Mouse (Mus musculus): Measurements from ENCODE around the gene Zbtb25. TPM values are rescaled to one million over a fixed set of nuclear protein-coding genes. Genes with fewer than 3 reads are reported as not detected.

Gene Zbtb25
- 10 to 100 TPM in 15 of 26 experiments, 1 to 10 TPM in 11; 1.7 to 19.1 (median 11.6) TPM for total RNA-seq (2018; cell fraction: chromatin; rRNA removed)
- 1 to 10 TPM; 1.3 to 6.5 (median 5.1) TPM for total RNA-seq (2018; cell fraction: cytosol; rRNA removed)
- 10 to 100 TPM in 9 of 26 experiments, 1 to 10 TPM in 17; 2.3 to 17.0 (median 8.8) TPM for total RNA-seq (2018; cell fraction: nucleus; rRNA removed)
- polyA plus RNA-seq (2018): 5.3 to 6.8 TPM (median 5.6 TPM) in 3 replicates

DNA sequence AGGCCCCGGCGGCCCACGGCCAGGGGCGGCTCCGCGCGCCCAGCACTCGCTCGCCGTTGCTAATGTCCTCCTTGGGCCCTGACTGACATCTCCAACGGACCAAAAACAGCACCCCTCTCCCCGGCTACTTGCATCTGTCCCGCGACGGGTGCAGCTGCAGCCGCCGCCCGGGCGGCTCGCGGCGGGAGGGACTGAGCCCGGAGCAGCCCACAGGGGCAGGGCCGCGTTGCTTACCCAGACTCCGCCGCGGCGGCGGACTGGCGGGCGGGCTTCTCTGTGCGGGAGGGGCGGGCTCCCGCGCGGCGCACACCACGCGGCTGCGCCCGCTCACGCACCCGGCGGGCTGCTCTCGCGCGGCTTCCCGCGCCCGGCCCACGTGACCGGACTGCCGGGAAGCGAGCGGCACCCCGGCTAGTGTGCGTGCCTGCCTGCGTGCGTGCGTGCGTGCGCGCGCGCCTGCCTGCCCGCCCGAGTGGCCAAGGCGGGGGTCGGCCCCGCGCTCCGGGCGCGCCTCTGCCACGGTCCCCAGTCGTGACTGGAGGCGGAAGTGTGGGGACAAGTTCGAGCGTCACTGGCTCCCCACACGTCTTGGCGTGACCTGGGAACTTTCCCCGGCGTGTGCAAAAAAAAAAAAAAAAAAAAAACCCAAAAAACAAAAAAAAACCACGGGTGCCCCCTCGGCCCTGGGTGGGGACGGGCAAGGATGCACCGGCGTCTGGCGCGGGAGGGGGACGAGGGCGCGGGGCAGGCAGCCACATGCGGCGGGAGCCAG is at the start of gene Zbtb25:
TSS of gene Zbtb25 (minus strand) at position 397 of the 772 bp plus-strand sequence.
- WGBS (ENCODE audit: missing documents): under 1% methylated on average over 59 of the region's 96 CpGs
- H3K36me3 ChIP-seq (ENCODE audit: inconsistent target): no peaks in the 10 kb centered on the region
- H3K27ac ChIP-seq: peak within 1 kb of the TSS; percentile 52
- H3K79me2 ChIP-seq (ENCODE audit: inconsistent target): peaks cover 76% of the 10 kb centered on the region
- peak within 1 kb of the TSS; percentile 51 for H3K4me3 ChIP-seq (ENCODE audit: inconsistent target)

DNA sequence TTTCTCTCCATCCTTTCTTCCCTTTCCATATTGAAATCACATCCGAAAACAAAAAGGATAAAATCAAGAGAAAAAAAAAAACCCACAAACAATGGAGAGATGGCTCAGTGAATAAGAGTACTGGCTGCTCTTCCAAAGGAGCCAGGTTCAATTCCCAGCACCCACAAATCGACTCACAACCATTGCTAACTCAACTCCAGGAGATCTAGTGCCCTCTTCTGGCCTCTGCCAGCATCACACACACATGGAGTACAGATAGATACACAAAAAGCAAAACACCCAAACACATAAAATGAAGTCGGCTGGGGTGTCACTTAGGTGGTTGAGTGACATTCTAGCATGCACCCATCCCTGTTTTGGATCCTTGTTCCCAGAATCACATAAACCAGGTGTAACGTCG is 48.9 kb upstream of the Zbtb25 start:
- 93% methylated on average over 5 of the region's 5 CpGs for WGBS (ENCODE audit: missing documents)
- H3K79me2 ChIP-seq (ENCODE audit: inconsistent target): no peaks in the 10 kb centered on the region
- no peak overlapping the region for H3K27ac ChIP-seq
- H3K36me3 ChIP-seq (ENCODE audit: inconsistent target): no peaks in the 10 kb centered on the region
- no peak overlapping the region for H3K4me3 ChIP-seq (ENCODE audit: inconsistent target)

DNA sequence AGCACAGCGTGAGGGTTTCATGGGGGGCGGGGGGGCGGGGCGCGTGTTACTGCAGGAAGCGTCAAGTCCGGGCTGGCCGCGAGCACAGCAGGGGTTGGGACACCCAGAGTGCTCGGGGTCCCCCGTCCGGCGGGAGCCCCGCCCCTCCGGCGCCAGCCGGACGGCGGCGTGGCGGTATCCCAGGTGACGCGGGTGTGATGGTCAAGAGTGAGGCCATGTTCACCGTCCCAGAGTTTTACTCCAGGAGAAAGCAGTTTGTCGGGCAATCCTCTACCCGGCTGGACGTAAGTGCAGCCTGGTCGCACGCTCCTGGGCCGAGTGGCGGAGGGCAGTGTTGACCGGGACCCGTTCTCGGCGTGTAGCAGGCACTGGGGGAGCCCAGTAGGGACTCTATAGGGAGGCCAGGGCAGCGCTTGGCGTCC is 48.0 kb upstream of the Zbtb25 start, which contains the start of gene Ppp1r36:
TSS of gene Ppp1r36 (plus strand) at position 106 of the 422 bp plus-strand sequence.
- 21% methylated on average over 36 of the region's 37 CpGs for WGBS (ENCODE audit: missing documents)
- no peaks in the 10 kb centered on the region for H3K36me3 ChIP-seq (ENCODE audit: inconsistent target)

DNA sequence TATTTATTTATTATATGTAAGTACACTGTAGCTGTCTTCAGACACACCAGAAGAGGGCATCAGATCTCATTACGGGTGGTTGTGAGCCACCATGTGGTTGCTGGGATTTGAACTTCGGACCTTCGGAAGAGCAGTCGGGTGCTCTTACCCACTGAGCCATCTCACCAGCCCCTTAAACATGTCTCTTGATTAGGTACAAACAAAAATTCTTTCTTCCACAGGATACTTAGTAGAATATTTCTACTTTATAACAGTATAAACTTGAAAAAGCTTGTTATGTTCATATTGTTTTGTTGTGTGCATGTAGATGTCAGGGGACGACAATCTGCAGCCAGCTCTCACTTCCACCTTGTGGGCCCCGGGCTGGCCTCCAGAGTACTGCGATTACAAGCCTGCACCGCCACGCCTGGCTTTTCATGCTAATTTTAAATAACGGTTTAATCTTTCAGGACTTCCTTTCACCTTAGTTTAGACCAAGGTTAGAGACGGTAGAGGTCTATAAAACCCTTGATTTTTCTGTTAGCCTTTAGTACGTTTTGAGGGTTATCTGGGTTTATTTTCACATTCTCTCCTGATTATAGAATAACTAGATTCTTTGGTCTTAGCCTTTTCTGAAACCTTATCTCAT is 46.1 kb upstream of the Zbtb25 start:
- Histone ChIP-seq H3K27ac (no peak overlapping the region), H3K79me2 (ENCODE audit: inconsistent target) (no peaks in the 10 kb centered on the region), H3K4me3 (ENCODE audit: inconsistent target) (no peak overlapping the region), H3K36me3 (ENCODE audit: inconsistent target) (no peaks in the 10 kb centered on the region)
- 42% methylated on average over 8 of the region's 12 CpGs for WGBS (ENCODE audit: missing documents)

More for the DNA sequence above, 48.0 kb upstream of the Zbtb25 start, which contains the start of gene Ppp1r36:
- H3K27ac ChIP-seq: no peak within 1 kb of the TSS
- no peak within 1 kb of the TSS for H3K4me3 ChIP-seq (ENCODE audit: inconsistent target)
- no peaks in the 10 kb centered on the region for H3K79me2 ChIP-seq (ENCODE audit: inconsistent target)

DNA sequence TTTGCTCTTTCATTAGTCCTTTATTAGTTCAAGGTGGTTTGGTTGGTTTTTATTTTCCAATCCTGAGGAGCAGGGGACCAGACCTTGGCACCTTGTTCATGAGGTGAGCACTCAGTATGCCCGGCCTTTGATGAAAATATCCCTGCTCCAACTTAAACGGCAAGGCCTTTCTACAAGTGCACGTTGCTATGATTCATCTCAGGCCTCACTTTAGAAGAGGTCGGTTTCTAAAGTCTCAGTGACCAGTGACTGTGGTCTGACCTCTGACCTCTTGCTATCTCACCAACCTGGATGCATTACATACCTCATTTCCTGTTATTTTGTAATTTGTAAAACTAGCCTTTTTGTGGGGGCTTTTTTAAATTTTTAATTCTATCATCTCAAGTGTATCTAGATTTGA is 39.8 kb upstream of the Zbtb25 start:
- H3K4me3 ChIP-seq (ENCODE audit: inconsistent target): no peak overlapping the region
- no peaks in the 10 kb centered on the region for H3K36me3 ChIP-seq (ENCODE audit: inconsistent target)
- no peaks in the 10 kb centered on the region for H3K79me2 ChIP-seq (ENCODE audit: inconsistent target)
- WGBS (ENCODE audit: missing documents): 88% methylated on average over 4 of the region's 4 CpGs
- H3K27ac ChIP-seq: no peak overlapping the region

DNA sequence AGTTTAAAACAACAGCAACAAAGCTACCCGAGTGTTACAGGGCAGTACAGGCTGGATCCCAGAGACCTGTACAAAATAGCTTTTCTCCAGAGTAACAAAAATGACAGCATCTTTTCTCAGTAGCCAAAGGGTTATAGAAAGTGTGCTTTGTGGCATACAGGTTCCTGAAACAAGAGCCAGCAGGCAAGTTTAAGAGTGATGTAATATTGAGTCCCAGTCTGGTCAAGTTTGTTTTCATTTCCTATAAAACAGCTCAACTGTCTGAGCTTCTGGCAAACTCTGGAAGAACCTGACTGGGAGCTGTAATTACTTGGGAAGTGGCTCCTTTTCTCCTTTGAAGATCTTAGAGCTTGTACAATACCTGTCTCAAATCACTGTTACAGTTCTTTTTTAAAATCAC is 37.8 kb upstream of the Zbtb25 start:
- WGBS (ENCODE audit: missing documents): 73% methylated on average over 1 of the region's 1 CpGs
- no peak overlapping the region for H3K4me3 ChIP-seq (ENCODE audit: inconsistent target)

DNA sequence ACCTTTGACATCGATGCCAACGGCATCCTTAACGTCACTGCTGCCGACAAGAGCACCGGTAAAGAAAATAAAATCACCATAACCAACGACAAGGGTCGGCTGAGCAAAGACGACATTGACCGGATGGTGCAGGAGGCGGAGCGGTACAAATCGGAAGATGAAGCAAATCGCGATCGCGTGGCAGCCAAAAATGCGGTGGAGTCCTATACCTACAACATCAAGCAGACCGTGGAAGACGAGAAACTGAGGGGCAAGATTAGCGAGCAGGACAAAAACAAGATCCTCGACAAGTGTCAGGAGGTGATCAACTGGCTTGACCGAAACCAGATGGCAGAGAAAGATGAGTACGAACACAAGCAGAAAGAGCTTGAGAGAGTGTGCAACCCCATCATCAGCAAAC is 36.6 kb upstream of the Zbtb25 start:
- 10% methylated on average over 23 of the region's 23 CpGs for WGBS (ENCODE audit: missing documents)
- H3K4me3 ChIP-seq (ENCODE audit: inconsistent target): peak overlapping the region; percentile 8; the same call in 1 of the 2 replicates

More for the DNA sequence above, 37.8 kb upstream of the Zbtb25 start:
- Histone ChIP-seq H3K36me3 (ENCODE audit: inconsistent target) (no peaks in the 10 kb centered on the region), H3K79me2 (ENCODE audit: inconsistent target) (no peaks in the 10 kb centered on the region), H3K27ac (no peak overlapping the region)

DNA sequence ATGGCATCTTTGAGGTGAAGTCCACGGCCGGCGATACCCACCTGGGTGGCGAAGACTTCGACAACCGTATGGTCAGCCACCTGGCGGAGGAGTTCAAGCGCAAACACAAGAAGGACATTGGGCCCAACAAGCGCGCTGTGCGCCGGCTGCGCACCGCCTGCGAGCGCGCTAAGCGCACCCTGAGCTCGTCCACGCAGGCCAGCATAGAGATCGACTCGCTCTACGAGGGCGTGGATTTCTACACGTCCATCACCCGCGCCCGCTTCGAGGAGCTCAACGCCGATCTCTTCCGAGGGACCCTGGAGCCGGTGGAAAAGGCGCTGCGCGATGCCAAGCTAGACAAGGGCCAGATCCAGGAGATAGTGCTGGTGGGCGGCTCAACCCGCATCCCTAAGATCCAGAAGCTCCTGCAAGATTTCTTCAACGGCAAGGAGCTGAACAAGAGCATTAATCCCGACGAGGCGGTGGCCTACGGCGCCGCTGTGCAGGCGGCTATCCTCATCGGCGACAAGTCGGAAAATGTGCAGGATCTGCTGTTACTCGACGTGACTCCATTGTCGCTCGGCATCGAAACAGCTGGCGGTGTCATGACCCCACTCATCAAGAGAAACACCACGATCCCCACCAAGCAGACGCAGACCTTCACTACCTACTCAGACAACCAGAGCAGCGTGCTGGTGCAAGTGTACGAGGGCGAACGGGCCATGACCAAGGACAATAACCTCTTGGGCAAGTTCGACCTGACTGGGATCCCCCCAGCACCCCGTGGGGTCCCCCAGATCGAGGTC is 36.0 kb upstream of the Zbtb25 start:
- H3K4me3 ChIP-seq (ENCODE audit: inconsistent target): peak overlapping the region; percentile 8; the same call in 1 of the 2 replicates
- H3K27ac ChIP-seq: no peak overlapping the region
- 18% methylated on average over 64 of the region's 64 CpGs for WGBS (ENCODE audit: missing documents)
- H3K36me3 ChIP-seq (ENCODE audit: inconsistent target): no peaks in the 10 kb centered on the region
- no peaks in the 10 kb centered on the region for H3K79me2 ChIP-seq (ENCODE audit: inconsistent target)

More for the DNA sequence above, 36.6 kb upstream of the Zbtb25 start:
- no peaks in the 10 kb centered on the region for H3K79me2 ChIP-seq (ENCODE audit: inconsistent target)
- H3K36me3 ChIP-seq (ENCODE audit: inconsistent target): no peaks in the 10 kb centered on the region
- H3K27ac ChIP-seq: no peak overlapping the region

DNA sequence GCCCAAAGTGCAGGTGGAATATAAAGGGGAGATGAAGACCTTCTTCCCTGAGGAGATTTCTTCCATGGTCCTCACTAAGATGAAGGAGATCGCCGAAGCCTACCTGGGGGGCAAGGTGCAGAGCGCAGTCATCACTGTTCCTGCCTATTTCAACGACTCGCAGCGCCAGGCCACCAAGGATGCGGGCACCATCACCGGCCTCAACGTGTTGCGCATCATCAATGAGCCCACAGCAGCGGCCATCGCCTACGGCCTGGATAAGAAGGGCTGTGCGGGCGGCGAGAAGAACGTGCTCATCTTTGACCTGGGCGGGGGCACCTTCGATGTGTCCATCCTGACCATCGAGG is 35.4 kb upstream of the Zbtb25 start:
- H3K27ac ChIP-seq: no peak overlapping the region
- no peaks in the 10 kb centered on the region for H3K36me3 ChIP-seq (ENCODE audit: inconsistent target)
- H3K79me2 ChIP-seq (ENCODE audit: inconsistent target): no peaks in the 10 kb centered on the region
- WGBS (ENCODE audit: missing documents): 32% methylated on average over 20 of the region's 20 CpGs
- H3K4me3 ChIP-seq (ENCODE audit: inconsistent target): peak overlapping the region; percentile 47

DNA sequence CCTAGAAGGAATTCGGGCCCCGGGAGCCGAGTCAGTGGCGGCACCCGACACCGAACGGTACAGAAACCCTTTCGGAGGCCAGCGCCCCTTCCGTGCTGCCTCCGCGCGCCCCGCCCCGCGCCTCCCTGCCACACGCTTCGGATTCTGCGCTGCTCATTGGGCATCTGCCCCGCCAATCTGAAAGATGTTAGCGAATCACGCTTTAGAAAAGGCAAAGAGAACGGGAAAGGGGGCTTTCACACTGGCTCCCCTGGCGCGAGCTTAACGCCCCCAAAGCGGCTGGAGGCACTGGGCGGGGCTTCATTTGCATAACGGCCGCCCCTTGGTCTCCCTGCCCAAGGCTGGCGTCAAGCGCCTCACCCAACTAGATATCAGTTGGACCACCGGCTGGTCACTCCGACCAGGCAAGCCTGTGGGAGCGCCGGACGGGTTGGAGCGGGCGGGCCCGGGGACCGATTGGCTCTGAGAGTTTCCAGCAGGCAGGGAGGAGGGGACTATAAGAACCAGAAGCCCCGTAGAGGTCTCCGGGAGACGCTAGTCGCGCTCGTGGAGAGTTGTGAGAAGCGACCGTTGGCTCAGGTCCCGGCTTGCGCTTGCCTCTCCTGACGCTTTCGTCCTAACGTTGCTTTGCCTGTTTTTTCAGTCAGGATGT is 34.6 kb upstream of the Zbtb25 start, which contains the start of gene Hspa2:
TSS of gene Hspa2 (plus strand) at position 291 of the 652 bp plus-strand sequence.
- H3K79me2 ChIP-seq (ENCODE audit: inconsistent target): no peaks in the 10 kb centered on the region
- peak within 1 kb of the TSS; percentile 70 for H3K27ac ChIP-seq
- no peaks in the 10 kb centered on the region for H3K36me3 ChIP-seq (ENCODE audit: inconsistent target)
- under 1% methylated on average over 50 of the region's 54 CpGs for WGBS (ENCODE audit: missing documents)
- H3K4me3 ChIP-seq (ENCODE audit: inconsistent target): peak within 1 kb of the TSS; percentile 47

DNA sequence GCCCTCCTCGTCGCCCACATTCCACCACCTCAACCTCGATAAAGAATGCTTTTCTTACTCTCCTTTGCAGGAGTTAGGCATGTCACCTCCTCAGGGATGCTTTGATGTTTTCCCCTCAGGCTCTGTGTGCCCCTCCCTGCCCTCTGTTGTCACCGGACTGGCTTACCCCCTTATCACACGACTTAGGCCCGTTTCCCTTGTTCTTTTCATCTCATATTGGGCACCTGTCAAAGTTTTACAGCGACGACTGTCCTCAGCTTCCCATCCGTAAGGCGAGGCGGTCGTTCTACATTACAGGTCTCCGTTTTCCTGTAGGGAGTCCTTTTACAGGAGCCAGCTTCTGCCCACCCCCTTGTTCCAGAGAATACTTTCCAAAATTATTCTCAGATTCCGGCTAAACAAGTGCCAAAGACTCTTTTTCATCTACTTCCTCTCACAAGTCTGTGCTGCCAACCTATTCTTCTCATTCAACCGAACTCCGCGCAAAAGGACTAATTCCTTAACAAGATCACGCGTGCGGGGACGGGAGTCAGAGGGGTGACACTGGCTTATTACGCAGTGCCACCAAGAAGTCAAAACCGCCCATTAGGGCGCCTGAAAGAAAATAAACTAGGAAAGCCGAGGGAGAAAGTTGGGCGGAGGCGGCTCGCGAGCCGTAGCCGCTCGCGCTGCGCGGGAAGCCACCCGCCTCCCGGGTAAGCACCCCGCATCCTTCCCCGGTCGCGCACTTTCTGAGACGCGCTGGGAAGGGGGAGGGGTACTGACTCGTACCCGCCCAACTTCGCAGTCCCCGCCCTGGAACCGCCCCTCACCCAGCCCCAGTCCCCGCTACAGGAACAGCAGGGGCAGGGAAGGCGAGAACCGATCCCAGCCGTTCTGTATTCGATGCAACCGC is 33.8 kb upstream of the Zbtb25 start:
- Histone ChIP-seq H3K27ac (peak overlapping the region; percentile 70), H3K4me3 (ENCODE audit: inconsistent target) (peak overlapping the region; percentile 47), H3K79me2 (ENCODE audit: inconsistent target) (no peaks in the 10 kb centered on the region), H3K36me3 (ENCODE audit: inconsistent target) (no peaks in the 10 kb centered on the region)
- 6% methylated on average over 49 of the region's 54 CpGs for WGBS (ENCODE audit: missing documents)

DNA sequence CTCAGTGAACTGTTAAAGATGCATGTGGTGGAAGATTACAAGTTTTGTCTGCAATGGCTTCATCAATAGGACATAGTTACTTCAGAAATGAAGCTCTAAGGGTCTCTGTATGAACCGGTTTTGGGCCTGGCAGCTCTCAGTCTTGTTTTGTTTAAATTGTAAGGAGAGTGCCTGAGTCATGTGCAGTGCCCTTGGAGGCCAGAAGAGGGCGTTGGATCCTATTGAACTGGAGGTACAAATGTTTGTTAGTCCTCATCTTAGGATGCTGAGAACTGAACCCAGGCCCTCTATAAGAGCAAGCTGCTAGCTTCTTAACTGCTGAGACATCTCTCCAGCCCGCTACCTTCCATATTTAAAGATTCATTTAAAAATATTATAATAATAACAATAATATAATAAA is 32.3 kb upstream of the Zbtb25 start:
- no peak overlapping the region for H3K4me3 ChIP-seq (ENCODE audit: inconsistent target)
- H3K27ac ChIP-seq: no peak overlapping the region
- WGBS (ENCODE audit: missing documents): 78% methylated on average over 3 of the region's 3 CpGs
- H3K36me3 ChIP-seq (ENCODE audit: inconsistent target): no peaks in the 10 kb centered on the region
- H3K79me2 ChIP-seq (ENCODE audit: inconsistent target): no peaks in the 10 kb centered on the region

DNA sequence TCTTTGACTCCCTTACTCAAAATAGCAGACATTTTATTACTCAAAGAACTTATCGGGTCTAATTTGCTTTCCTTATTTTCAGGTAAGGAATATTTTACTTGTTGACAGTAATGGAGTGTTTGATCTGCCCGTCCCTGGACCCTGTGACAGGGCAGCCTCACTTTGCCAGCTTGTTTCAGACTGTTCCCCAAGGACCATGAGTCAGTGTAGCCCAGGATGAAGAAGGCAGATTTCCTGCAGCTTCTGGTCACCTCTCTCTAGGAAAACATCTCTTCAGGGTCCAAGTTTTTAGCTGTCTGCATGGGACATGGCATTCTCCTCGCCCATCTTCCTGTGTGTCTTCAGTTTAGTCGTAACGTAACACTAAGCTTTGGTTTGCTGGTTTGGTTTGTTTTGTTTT is 27.9 kb upstream of the Zbtb25 start:
- Histone ChIP-seq H3K4me3 (ENCODE audit: inconsistent target) (no peak overlapping the region), H3K79me2 (ENCODE audit: inconsistent target) (no peaks in the 10 kb centered on the region), H3K27ac (no peak overlapping the region), H3K36me3 (ENCODE audit: inconsistent target) (no peaks in the 10 kb centered on the region)
- 97% methylated on average over 5 of the region's 5 CpGs for WGBS (ENCODE audit: missing documents)
